14 mouse cellular contexts compared by ENCODE assay signal in genomic region chr5:140251989-140252388, GRCm38 (mm10).
A peak's percentile ranks its signal among the peaks of the same experiment; 100 is the strongest.
DNase-seq lines count a peak whose midpoint lies in the region; ATAC-seq lines count a peak whose summit lies in the region.
"Had no signal": no experiment of that assay in that cellular context is flagged by ENCODE, and none has a peak within 500 bp of the region (broad histone marks: within the 10 kb centered on the region; RNA-seq: fewer than 3 reads in every experiment).

No protein-coding gene starts in this region.

- H3K4me3 ChIP-seq in forebrain, embryonic 15.5 days: no peak overlapping the region
- H3K4me3 ChIP-seq in forebrain, embryonic 10.5 days: no peak overlapping the region
- no peak overlapping the region for H3K4me3 ChIP-seq in heart, embryonic 12.5 days
- H3K4me3 ChIP-seq: embryonic facial prominence, embryonic 13.5 days; limb, embryonic 10.5 days; midbrain, embryonic 12.5 days had no signal

- peak overlapping the region; percentile 9; the same call in 1 of the 2 replicates for H3K27ac ChIP-seq in forebrain, embryonic 15.5 days (replicated peaks)
- H3K27ac ChIP-seq in forebrain, embryonic 10.5 days: no peak overlapping the region
- no peak overlapping the region for H3K27ac ChIP-seq in heart, embryonic 12.5 days (ENCODE audit: poor library complexity, severe bottlenecking)
- H3K27ac ChIP-seq: embryonic facial prominence, embryonic 13.5 days; limb, embryonic 10.5 days; midbrain, embryonic 12.5 days had no signal

- H3K27me3 ChIP-seq in forebrain, embryonic 15.5 days: no peaks in the 10 kb centered on the region
- H3K27me3 ChIP-seq in forebrain, embryonic 10.5 days (ENCODE audit: poor library complexity, severe bottlenecking): no peaks in the 10 kb centered on the region
- H3K27me3 ChIP-seq in heart, embryonic 12.5 days (replicated peaks): peaks cover 18% of the 10 kb centered on the region
- H3K27me3 ChIP-seq: embryonic facial prominence, embryonic 13.5 days; midbrain, embryonic 12.5 days had no signal

- H3K36me3 ChIP-seq in forebrain, embryonic 15.5 days: no peaks in the 10 kb centered on the region
- H3K36me3 ChIP-seq in forebrain, embryonic 10.5 days (replicated peaks): peaks cover 42% of the 10 kb centered on the region
- H3K36me3 ChIP-seq in heart, embryonic 12.5 days: peaks cover 3% of the 10 kb centered on the region; the same call in 1 of the 2 replicates

- DNase-seq in forebrain, embryonic 10.5 days (ENCODE audit: extremely low spot score, low spot score): no peak
- peak; percentile 7 to 20 for DNase-seq in left cerebral cortex, adult 18-20 months (ENCODE audit: low spot score in 2 of 2)
- DNase-seq in left cerebral cortex, postnatal 10 days (ENCODE audit: extremely low spot score in 1 of 2, low spot score in 2 of 2): no peak
- peak; percentile 19 for DNase-seq in cerebellum, adult 8-10 months
- DNase-seq in large intestine, adult 2 months (ENCODE audit: low read depth, low spot score): peak; percentile 10
- DNase-seq: kidney, postnatal 25 days had no signal

- no peak overlapping the region for H3K4me2 ChIP-seq in forebrain, embryonic 15.5 days (replicated peaks)
- no peak overlapping the region for H3K4me2 ChIP-seq in heart, embryonic 12.5 days
- H3K4me2 ChIP-seq: embryonic facial prominence, embryonic 13.5 days; midbrain, embryonic 12.5 days had no signal

- no peaks in the 10 kb centered on the region for H3K9me3 ChIP-seq in forebrain, embryonic 15.5 days
- no peaks in the 10 kb centered on the region for H3K9me3 ChIP-seq in forebrain, embryonic 10.5 days
- no peaks in the 10 kb centered on the region for H3K9me3 ChIP-seq in heart, embryonic 12.5 days (replicated peaks)
- H3K9me3 ChIP-seq: embryonic facial prominence, embryonic 13.5 days; limb, embryonic 10.5 days; midbrain, embryonic 12.5 days had no signal

- ATAC-seq in forebrain, embryonic 15.5 days (replicated peaks): peak; percentile 41; the same call in 1 of the 2 replicates
- no peak for ATAC-seq in heart, embryonic 12.5 days (ENCODE audit: insufficient number of reproducible peaks, low FRiP score)
- no peak for ATAC-seq in megakaryocyte progenitor cell, adult 5-6 weeks (replicated peaks; ENCODE audit: poor library complexity)
- ATAC-seq: activated CD4-positive, CD25-positive, alpha-beta regulatory T cell, adult 4 months; intestine, embryonic 16.5 days had no signal

- H3K9ac ChIP-seq in forebrain, embryonic 15.5 days (replicated peaks): no peak overlapping the region
- H3K9ac ChIP-seq in heart, embryonic 12.5 days: no peak overlapping the region
- H3K9ac ChIP-seq: embryonic facial prominence, embryonic 13.5 days; midbrain, embryonic 12.5 days had no signal

- WGBS in forebrain, embryonic 15.5 days: 52% methylated on average over 2 of the region's 2 CpGs
- WGBS in forebrain, embryonic 10.5 days: 93% methylated on average over 2 of the region's 2 CpGs
- WGBS in large intestine, adult 2 months: 46% methylated on average over 2 of the region's 2 CpGs
- WGBS in heart, embryonic 12.5 days: 94% methylated on average over 2 of the region's 2 CpGs

- intact Hi-C loops in left cerebral cortex, postnatal 10 days (cut with DNase I): no loop called here

- H3K4me1 ChIP-seq in forebrain, embryonic 15.5 days: 0 out of 2 replicates have a peak, but pooled peaks cover 5% of the 10 kb centered on the region
- H3K4me1 ChIP-seq in forebrain, embryonic 10.5 days: peaks cover 7% of the 10 kb centered on the region; the same call in 1 of the 2 replicates
- H3K4me1 ChIP-seq in heart, embryonic 12.5 days (replicated peaks): no peaks in the 10 kb centered on the region
- H3K4me1 ChIP-seq: embryonic facial prominence, embryonic 13.5 days; limb, embryonic 10.5 days had no signal

Comparison
In these comparisons a context has a peak if more than half of its experiments do, and no peak if none do; other contexts are left out.
1. DNase-seq: peak in left cerebral cortex, adult 18-20 months (2 of 2), cerebellum, adult 8-10 months (single experiment) and large intestine, adult 2 months (single experiment); none in forebrain, embryonic 10.5 days (single experiment) and left cerebral cortex, postnatal 10 days (0 of 2).